Mouse (Mus musculus): ENCODE data around the gene Apba3. TPM values are rescaled to one million over a fixed set of nuclear protein-coding genes. Genes with fewer than 3 reads are reported as not detected.
A peak's percentile ranks its signal among the peaks of the same experiment; 100 is the strongest.

The Apba3 gene
- polyA plus RNA-seq, 1 experiment from 2014 or later = 55.7 TPM

GRCm38 (mm10) chr10:81230438-81231332 lies 36.1 kb upstream of the Apba3 start, which contains the start of gene Atcay:
TSS of gene Atcay (minus strand) at chr10:81230833.
- Histone ChIP-seq H3K36me3 (ENCODE audit: insufficient read depth, low read length) (no peaks in the 10 kb centered on the region), H3K27ac (no peak within 1 kb of the TSS), H3K4me2 (ENCODE audit: low read length) (peak within 1 kb of the TSS; percentile 23), H3K4me1 (replicated peaks; ENCODE audit: insufficient read depth, low read length) (no peaks in the 10 kb centered on the region; the same call in 1 of the 2 replicates), H3K4me3 (replicated peaks; ENCODE audit: low read depth, low read length) (no peak within 1 kb of the TSS), H3K27me3 (ENCODE audit: insufficient read depth, low read length) (peaks cover 15% of the 10 kb centered on the region), H3K9ac (ENCODE audit: low read depth, low read length) (no peak within 1 kb of the TSS), H3K9me3 (replicated peaks; ENCODE audit: low read length) (no peaks in the 10 kb centered on the region)
- no peak for ATAC-seq (replicated peaks; ENCODE audit: low FRiP score, low read depth)
- WGBS = 8% methylated on average over 27 of the region's 27 CpGs
- peak; percentile 62 for TF ChIP-seq CTCF (IDR thresholded peaks at IDR 0.05; ENCODE audit: low read depth)
- DNase-seq (ENCODE audit: low spot score) = peak; percentile 58

- ATAC-seq (replicated peaks; ENCODE audit: low FRiP score, low read depth) (no peak), DNase-seq (ENCODE audit: low spot score) (no peak)
- TF ChIP-seq CTCF (IDR thresholded peaks at IDR 0.05; ENCODE audit: low read depth) = no peak
- WGBS = 52% methylated on average over 7 of the region's 7 CpGs
- Histone ChIP-seq H3K4me3 (replicated peaks; ENCODE audit: low read depth, low read length) (no peak overlapping the region), H3K36me3 (ENCODE audit: insufficient read depth, low read length) (no peaks in the 10 kb centered on the region), H3K9ac (ENCODE audit: low read depth, low read length) (no peak overlapping the region), H3K27ac (no peak overlapping the region), H3K27me3 (ENCODE audit: insufficient read depth, low read length) (peaks cover 15% of the 10 kb centered on the region), H3K4me2 (ENCODE audit: low read length) (no peak overlapping the region), H3K4me1 (replicated peaks; ENCODE audit: insufficient read depth, low read length) (no peaks in the 10 kb centered on the region; the same call in 1 of the 2 replicates), H3K9me3 (replicated peaks; ENCODE audit: low read length) (no peaks in the 10 kb centered on the region)
Measured at GRCm38 (mm10) chr10:81231436-81231835, 35.3 kb upstream of the Apba3 start.

- no peaks in the 10 kb centered on the region for H3K36me3 ChIP-seq (ENCODE audit: insufficient read depth, low read length)
- peak within 1 kb of the TSS; percentile 75 for H3K9ac ChIP-seq (ENCODE audit: low read depth, low read length)
- H3K27me3 ChIP-seq (ENCODE audit: insufficient read depth, low read length) = peaks cover 15% of the 10 kb centered on the region
- WGBS = 6% methylated on average over 29 of the region's 29 CpGs
- H3K27ac ChIP-seq = no peak within 1 kb of the TSS
- H3K4me1 ChIP-seq (replicated peaks; ENCODE audit: insufficient read depth, low read length) = no peaks in the 10 kb centered on the region; the same call in 1 of the 2 replicates
- ATAC-seq (replicated peaks; ENCODE audit: low FRiP score, low read depth) (peak; percentile 88), DNase-seq (ENCODE audit: low spot score) (peak; percentile 90)
- 0 out of 2 replicates have a peak, but pooled peaks have one; percentile 2 for TF ChIP-seq CTCF (IDR thresholded peaks at IDR 0.05; ENCODE audit: low read depth)
- H3K4me2 ChIP-seq (ENCODE audit: low read length) = peak within 1 kb of the TSS; percentile 69
- peak within 1 kb of the TSS; percentile 63 for H3K4me3 ChIP-seq (replicated peaks; ENCODE audit: low read depth, low read length)
- no peaks in the 10 kb centered on the region for H3K9me3 ChIP-seq (replicated peaks; ENCODE audit: low read length)
Measured at GRCm38 (mm10) chr10:81232580-81233225, 34.1 kb upstream of the Apba3 start, which contains the start of gene Zfr2. TSS of gene Zfr2 (plus strand) at chr10:81233155.

GRCm38 (mm10) chr10:81233226-81233585 lies 33.6 kb upstream of the Apba3 start:
- TF ChIP-seq CTCF (IDR thresholded peaks at IDR 0.05; ENCODE audit: low read depth) = no peak
- 3% methylated on average over 26 of the region's 28 CpGs for WGBS
- peaks cover 15% of the 10 kb centered on the region for H3K27me3 ChIP-seq (ENCODE audit: insufficient read depth, low read length)
- peak overlapping the region; percentile 63 for H3K4me3 ChIP-seq (replicated peaks; ENCODE audit: low read depth, low read length)
- H3K4me2 ChIP-seq (ENCODE audit: low read length) = peak overlapping the region; percentile 69
- H3K36me3 ChIP-seq (ENCODE audit: insufficient read depth, low read length) = no peaks in the 10 kb centered on the region
- H3K9ac ChIP-seq (ENCODE audit: low read depth, low read length) = peak overlapping the region; percentile 75
- no peaks in the 10 kb centered on the region for H3K9me3 ChIP-seq (replicated peaks; ENCODE audit: low read length)
- no peaks in the 10 kb centered on the region; the same call in 1 of the 2 replicates for H3K4me1 ChIP-seq (replicated peaks; ENCODE audit: insufficient read depth, low read length)
- no peak for DNase-seq (ENCODE audit: low spot score)
- H3K27ac ChIP-seq = no peak overlapping the region
- peak; percentile 76 for ATAC-seq (replicated peaks; ENCODE audit: low FRiP score, low read depth)

- no peaks in the 10 kb centered on the region; the same call in 1 of the 2 replicates for H3K4me1 ChIP-seq (replicated peaks; ENCODE audit: insufficient read depth, low read length)
- DNase-seq (ENCODE audit: low spot score) (no peak), ATAC-seq (replicated peaks; ENCODE audit: low FRiP score, low read depth) (no peak)
- TF ChIP-seq CTCF (IDR thresholded peaks at IDR 0.05; ENCODE audit: low read depth) = no peak
- H3K27me3 ChIP-seq (ENCODE audit: insufficient read depth, low read length) = peaks cover 15% of the 10 kb centered on the region
- WGBS = 77% methylated on average over 6 of the region's 6 CpGs
- H3K36me3 ChIP-seq (ENCODE audit: insufficient read depth, low read length) = no peaks in the 10 kb centered on the region
- no peak overlapping the region for H3K27ac ChIP-seq
- H3K4me2 ChIP-seq (ENCODE audit: low read length) = no peak overlapping the region
- no peaks in the 10 kb centered on the region for H3K9me3 ChIP-seq (replicated peaks; ENCODE audit: low read length)
- H3K4me3 ChIP-seq (replicated peaks; ENCODE audit: low read depth, low read length) = no peak overlapping the region
- no peak overlapping the region for H3K9ac ChIP-seq (ENCODE audit: low read depth, low read length)
Measured at GRCm38 (mm10) chr10:81234206-81234605, 32.6 kb upstream of the Apba3 start.
